Mouse (Mus musculus): Measurements from ENCODE around the gene Vapb.

GRCm38 (mm10) chr2:173757624-173758155 lies 20.4 kb downstream of the Vapb start:
- TF ChIP-seq POLR2A (IDR thresholded peaks at IDR 0.05; ENCODE audit: control insufficient read depth, low read depth, low read length) (no peak), CTCF (IDR thresholded peaks at IDR 0.05; ENCODE audit: control insufficient read depth, insufficient read depth, insufficient replicate concordance, low read depth, low read length) (no peak)

Data from testis, adult 2 months (tissue).